20 mouse cellular contexts compared by ENCODE assay signal in the genomic region with DNA sequence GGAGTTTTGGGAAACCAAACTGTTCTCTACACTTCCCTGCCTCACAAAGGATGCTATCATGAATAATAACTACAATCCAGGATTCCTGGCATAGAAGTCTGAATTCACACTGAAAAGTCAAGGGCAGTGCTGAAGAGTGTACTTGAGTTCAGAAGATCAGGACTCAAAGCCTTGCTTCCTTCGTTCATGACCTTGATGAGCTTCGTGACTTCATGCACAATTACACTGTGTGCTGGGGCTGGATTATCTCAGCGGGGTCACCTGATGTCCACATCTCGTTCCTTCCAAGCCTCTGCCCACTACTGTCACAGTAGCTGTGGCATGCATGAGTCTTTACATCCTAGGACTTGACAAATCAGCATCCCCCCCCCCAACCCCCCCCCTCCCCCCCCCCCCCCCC. TPM values are rescaled to one million over a fixed set of nuclear protein-coding genes. Genes with fewer than 3 reads are reported as not detected.
"Had no signal": no experiment of that assay in that cellular context is flagged by ENCODE, and none has a peak within 500 bp of the region (broad histone marks: within the 10 kb centered on the region; RNA-seq: fewer than 3 reads in every experiment).

No protein-coding gene starts in this region.

- H3K27ac ChIP-seq: layer of hippocampus, adult 2 months; limb, embryonic 10.5 days; limb, embryonic 13.5 days; liver, embryonic 12.5 days; liver, embryonic 15.5 days; lung, embryonic 15.5 days; midbrain, embryonic 10.5 days; midbrain, embryonic 13.5 days had no signal

- H3K36me3 ChIP-seq: limb, embryonic 10.5 days; limb, embryonic 13.5 days; liver, embryonic 12.5 days; liver, embryonic 15.5 days; lung, embryonic 15.5 days; midbrain, embryonic 10.5 days; midbrain, embryonic 13.5 days had no signal

- DNase-seq: kidney, postnatal 14 days; kidney, postnatal 4 days; layer of hippocampus, adult 9-11 months; liver; lung, adult 18-20 months; lung, postnatal 10 days; lung, postnatal 36 days; thymus, postnatal 36 days had no signal

- H3K4me3 ChIP-seq: layer of hippocampus, adult 2 months; limb, embryonic 10.5 days; limb, embryonic 13.5 days; liver, embryonic 12.5 days; liver, embryonic 15.5 days; lung, embryonic 15.5 days; megakaryocyte, embryonic 14.5 days; midbrain, embryonic 10.5 days; midbrain, embryonic 13.5 days had no signal

- H3K27me3 ChIP-seq: limb, embryonic 13.5 days; liver, embryonic 12.5 days; liver, embryonic 15.5 days; lung, embryonic 15.5 days; midbrain, embryonic 13.5 days had no signal

- H3K4me1 ChIP-seq: limb, embryonic 10.5 days; limb, embryonic 13.5 days; liver, embryonic 12.5 days; liver, embryonic 15.5 days; lung, embryonic 15.5 days; midbrain, embryonic 10.5 days had no signal

RNA-seq across cellular contexts. Expression of gene Fermt1, which starts 44.1 kb away (rescaled TPM):
- polyA plus RNA-seq: liver, embryonic 15.5 days; midbrain, embryonic 13.5 days; midbrain, postnatal 0 days; neural tube, embryonic 14.5 days; testis, adult 2 months had no signal
